Mouse (Mus musculus): ENCODE measurements around the gene Pcbp4.

The Pcbp4 gene

DNA sequence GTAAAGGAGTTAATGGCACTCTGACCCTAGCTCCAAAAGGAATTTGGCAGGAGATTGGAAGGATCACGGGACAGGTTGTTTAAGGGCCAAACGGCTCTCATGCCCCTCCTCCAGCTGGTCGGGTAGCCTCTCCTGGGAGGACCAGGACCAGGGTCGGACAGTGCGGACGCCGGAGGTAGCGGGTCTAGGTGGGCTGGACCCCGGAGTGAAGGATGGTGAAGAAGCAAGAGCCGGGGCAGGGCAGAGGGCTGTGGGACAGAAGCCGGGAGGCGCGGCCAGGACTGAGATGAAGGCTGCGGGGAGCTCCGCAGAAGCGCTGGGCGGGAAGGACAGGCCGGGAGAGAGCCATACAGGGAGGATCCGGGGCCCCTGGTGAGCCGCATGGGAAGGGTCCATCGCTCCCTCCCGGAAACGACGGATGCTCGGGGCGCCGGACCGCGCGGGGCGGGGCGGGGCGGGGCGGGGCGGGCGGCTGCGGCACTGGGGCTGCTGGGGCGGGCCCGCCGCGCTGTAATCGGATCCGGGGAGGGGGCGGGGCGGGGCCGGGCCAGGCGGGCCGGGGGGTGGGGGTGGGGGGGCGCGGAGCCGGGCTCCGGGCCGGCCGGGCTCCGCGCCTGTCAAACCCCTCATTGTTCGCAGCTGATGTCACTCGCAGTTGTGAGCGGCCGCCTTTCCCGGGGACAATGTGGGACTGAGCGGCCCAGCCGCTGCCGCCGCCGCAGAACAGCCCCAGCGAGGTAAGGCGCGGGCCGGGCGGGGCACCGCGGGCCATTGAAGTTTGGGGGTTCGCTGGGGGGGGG, at the start of gene Pcbp4:
Gene Pcbp4, plus strand, starts transcription at position 21 of the 800 bp plus-strand sequence.
- DNase-seq (ENCODE audit: low read depth) = peak; percentile 42

- DNase-seq (ENCODE audit: low read depth) = no peak
Measured at GRCm38 (mm10) chr9:106405275-106405674, 47.8 kb upstream of the Pcbp4 start.

- no peak for DNase-seq (ENCODE audit: low read depth)
Measured at GRCm38 (mm10) chr9:106406443-106407078, 46.5 kb upstream of the Pcbp4 start.

DNA sequence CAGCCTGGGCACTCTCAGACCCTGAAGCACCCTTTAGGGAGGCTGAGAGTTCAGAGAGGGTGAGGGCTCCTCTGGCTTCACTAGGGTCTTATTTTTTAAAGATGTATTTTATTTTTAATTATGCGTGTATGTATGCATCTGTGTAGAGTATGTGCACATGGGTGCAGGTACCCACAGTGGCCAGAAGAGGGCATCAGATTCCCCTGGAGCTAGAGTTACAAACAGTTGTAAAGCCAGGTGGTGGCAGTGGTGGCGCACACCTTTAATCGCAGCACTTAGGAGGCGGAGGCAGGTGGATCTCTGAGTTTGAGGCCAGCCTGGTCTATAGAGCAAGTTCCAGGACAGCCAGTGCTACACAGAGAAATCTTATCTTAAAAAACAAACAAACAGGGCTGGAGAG, 44.0 kb upstream of the Pcbp4 start:
- DNase-seq (ENCODE audit: low read depth) = no peak

GRCm38 (mm10) chr9:106410086-106410650, 42.9 kb upstream of the Pcbp4 start:
- no peak for DNase-seq (ENCODE audit: low read depth)

DNA sequence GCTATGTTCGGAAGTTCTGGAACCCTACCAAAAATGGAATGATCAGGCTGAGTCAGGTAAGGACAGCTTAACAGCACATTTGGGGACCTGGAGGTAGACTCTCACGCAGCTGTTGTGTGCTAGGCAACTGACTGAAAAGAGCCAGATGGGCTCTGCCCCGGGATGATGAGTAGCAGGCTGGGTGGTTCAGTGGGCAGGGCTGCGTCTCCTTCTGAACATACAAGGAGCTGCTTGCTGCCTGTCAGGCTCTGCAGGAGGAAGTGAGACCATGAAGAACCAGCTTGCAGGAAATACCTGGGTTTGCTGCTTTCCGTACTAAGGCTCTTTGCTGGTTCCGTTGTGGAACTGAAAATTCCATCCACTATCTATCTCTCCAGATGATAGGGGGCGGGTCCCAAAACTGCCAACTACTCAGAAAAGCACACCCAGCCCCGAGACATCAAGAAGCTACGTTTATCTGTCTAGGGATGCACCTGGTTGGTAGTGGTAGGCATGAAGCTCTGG, 41.9 kb upstream of the Pcbp4 start:
- DNase-seq (ENCODE audit: low read depth) = peak; percentile 50

DNA sequence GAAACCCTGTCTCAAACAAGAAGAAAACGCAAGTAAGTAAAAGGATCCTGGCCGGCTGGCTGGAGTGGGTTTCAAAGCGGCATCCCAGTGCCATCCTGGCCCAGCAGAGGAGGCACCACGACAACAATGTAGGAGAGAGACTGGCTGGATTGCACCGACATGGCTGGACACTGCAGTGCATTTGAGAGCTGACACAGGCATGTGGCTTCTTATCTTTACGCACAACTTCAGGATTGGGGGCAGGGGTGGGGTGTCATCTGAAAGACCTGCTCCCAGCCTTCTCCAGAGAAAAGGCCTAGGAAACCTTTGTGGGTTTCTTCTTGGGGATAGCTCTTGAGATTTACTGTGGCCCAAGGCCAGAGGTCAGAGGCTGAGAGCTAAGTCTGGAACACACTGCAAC, 41.4 kb upstream of the Pcbp4 start:
- no peak for DNase-seq (ENCODE audit: low read depth)

GRCm38 (mm10) chr9:106412210-106412609, 40.9 kb upstream of the Pcbp4 start:
- DNase-seq (ENCODE audit: low read depth) = no peak

- DNase-seq (ENCODE audit: low read depth) = no peak
Measured at GRCm38 (mm10) chr9:106413606-106414005, 39.5 kb upstream of the Pcbp4 start.

- DNase-seq (ENCODE audit: low read depth) = no peak
Measured at GRCm38 (mm10) chr9:106416826-106417225, 36.3 kb upstream of the Pcbp4 start.

DNA sequence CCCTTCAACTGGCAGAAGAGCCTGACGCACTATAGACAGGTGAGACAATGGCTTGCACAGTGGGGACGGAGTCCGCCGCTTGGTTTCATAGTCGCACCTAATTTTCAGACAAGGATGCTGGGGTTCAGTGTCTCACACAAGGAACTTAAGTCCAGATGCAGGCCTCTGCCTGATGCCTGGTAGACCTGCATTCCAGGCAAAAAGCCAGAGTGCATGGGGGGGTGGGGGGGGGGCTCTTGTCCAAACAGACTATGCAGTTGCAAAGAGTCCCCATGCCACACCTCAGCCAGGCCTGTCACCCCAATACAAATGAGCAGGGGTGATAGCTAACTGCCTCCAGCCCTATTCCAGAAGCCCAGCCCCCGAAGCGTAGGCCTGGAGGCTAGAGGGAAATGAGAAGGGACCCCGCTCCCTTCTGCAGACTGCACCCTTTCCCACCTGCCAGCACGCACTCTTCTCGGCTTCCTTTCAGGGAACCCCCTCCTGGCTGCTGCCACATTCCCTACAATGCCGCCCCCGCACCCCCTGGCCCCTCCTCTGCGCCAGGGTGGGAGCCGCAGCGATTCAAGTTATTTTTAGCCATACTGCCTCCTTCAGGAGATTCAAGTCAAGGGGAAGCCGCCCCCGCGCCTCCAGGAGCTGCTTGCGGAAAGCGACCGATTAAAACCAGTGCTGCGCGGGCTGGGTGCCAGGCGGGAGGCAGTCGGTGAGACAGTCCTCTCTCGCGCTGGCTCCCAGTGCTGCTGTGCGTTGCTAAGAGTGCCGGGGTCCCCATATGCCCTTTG, 35.1 kb upstream of the Pcbp4 start:
- DNase-seq (ENCODE audit: low read depth) = no peak

DNA sequence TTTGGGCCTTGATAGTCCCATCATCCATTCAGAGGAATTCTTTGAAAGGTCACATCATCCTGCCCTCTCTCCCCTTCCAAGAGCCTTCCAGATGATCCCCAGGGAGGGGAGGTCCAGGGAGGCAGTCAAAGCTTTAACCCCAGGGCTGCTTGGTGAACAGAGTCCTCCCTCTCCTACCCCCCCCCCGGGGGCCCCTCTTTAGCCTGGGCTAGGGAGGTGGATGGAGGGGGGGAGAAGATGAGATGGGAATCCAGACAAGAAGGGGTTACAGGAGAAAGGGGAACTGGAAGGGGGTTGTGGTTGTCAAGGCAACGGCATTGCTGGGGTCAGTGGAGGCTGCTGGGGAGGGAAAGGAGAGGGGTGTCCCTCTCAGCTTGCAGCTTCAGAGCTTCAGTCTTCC, 32.5 kb upstream of the Pcbp4 start:
- DNase-seq (ENCODE audit: low read depth) = no peak

DNA sequence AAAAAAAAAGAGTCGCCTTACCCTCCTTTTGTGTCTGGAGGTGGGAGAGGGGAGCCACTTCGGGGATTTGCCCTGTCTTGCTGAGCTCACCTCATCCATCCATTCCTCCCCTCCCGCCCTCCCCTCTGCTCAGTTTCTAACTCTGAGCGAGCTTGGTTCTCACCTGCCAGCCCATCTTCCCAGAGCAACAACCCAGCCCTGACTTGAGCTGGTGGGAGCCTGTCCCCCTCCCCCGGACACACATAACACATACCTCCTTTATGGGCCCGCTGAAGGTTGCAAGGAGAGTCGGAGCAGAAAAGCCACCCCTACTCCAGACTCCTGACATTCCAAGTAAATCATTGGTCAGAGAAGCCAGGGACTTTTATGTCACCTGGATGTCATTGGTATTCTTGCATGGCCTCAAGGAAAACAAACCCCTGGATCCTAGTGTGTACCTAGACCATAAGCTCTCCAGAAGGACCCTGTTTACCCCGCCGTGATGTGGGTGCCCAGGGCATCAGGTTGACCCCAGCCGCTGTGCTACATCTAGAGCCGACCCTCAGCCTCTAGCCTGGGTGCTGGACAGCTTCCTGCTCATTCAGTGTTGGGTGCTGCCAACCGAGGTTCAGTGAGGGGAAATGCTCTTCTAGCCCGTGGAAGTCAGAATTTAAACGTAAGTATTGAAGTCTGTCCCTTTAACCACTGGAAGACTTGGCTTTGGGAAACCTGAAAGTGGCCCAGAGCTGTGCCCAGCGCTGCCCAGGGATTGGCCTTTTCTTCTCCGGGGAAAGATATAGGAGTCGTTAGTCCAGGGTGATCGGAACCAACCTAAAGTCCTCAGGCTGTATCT, 31.8 kb upstream of the Pcbp4 start:
- DNase-seq (ENCODE audit: low read depth) = no peak

DNA sequence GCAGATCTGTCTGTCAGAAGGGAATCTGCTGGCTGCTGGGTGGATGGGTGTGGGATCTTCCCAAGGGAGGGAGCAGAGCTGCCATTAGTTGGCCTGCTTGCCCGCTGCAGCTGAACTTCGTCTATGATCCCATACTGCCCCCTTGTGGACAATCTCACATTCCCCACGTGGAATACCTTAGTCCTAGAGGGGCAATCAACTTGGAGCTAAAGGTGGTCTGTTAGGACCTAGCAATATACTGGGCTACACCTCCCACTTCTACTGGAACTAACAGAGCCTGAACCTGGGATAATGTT, 31.3 kb upstream of the Pcbp4 start:
- DNase-seq (ENCODE audit: low read depth) = peak; percentile 87

- DNase-seq (ENCODE audit: low read depth) = peak; percentile 52
Measured at GRCm38 (mm10) chr9:106428719-106429220, 24.3 kb upstream of the Pcbp4 start.

DNA sequence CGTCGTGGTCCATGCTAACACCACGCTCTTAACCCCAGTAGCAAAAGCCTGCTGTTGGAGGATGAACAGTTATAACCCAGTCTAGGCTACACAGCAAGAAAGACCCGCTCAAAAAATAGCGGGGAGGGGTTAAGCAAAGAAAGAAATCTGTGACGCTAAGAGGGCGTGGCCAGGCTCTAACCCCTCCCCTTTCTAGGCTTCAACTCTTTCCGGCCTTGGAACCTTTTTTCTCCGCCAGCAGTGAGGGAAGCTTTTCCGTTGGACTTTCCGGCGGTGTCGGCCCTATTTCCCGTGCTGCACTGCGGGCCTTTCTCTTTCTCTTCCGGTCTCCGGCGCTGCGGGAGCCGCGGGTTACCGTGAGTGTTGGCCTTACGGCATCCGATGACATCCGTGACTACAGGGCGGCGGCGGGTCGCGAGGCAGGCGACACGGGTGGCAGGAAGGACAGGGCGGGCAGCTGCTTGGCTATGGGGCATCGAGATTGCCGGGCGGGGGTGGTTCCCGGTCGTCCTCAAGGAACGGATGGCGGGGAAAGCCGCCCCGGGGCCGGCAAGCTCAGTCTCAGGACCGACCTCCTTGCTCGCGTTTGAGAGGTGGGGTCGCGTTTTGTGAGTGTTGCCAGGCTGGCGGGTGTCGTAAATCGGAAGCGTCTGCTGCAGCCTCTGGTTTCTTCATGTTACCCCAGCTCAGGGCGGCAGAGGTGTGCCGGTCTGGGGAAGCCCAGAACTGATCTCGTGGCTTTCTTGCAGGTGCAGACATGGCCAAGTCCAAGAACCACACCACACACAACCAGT, 23.7 kb upstream of the Pcbp4 start, which contains the start of gene Rpl29:
Gene Rpl29, plus strand, starts transcription at position 234 of the 794 bp plus-strand sequence.
- peak; percentile 97 for DNase-seq (ENCODE audit: low read depth)

- DNase-seq (ENCODE audit: low read depth) = no peak
Measured at GRCm38 (mm10) chr9:106430015-106430264, 23.2 kb upstream of the Pcbp4 start.

- DNase-seq (ENCODE audit: low read depth) = no peak
Measured at GRCm38 (mm10) chr9:106433389-106433788, 19.7 kb upstream of the Pcbp4 start.

DNA sequence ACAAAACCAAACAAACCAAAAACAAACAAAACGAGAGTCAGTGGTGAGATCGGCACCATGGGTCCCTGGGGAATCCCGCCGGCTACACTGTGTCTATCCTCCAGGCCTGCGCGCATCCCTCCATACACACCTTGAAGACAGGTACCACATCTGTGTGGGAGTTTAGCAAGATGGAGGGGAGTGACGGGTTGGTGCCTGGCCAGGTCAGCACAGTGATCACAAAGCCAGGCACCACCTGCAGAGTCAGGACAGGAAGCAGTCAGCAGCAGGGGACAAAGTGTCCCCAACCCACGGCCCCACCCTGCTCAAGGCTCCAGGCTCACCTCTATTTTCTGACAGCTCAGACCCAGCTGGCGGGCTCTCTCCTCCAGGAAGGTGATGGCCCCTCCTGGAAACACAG, 16.5 kb upstream of the Pcbp4 start:
- no peak for DNase-seq (ENCODE audit: low read depth)

GRCm38 (mm10) chr9:106442680-106443079, 10.4 kb upstream of the Pcbp4 start:
- DNase-seq (ENCODE audit: low read depth) = no peak

DNA sequence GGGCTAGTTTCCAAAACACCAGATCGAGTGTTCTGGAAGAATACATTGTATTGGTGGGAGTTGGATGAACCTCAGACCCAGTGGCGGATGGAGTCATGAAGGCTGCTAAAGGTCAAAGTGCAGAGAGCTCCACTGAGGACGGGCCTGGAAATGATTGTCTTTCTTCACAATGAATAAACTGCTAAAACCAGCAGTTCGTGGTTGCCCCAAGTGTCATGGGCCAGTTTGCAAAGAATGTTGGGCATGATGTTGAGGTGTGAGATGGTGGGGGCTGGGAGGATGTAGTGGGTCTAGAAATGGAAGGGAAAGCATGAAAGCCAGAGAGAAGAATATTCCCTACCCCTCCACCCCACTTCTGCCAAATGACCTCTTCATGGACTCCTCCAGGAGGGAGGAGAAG, 8.3 kb upstream of the Pcbp4 start:
- DNase-seq (ENCODE audit: low read depth) = no peak
